Mouse (Mus musculus) E14TG2a.4 (cell line): Measurements from ENCODE around the gene Serpina3b.

Experiments used
- CTCF ChIP-seq: conservative IDR thresholded peaks from 2 replicates; pipeline ENCODE4 v1.5.1; 2014; ENCODE audit warnings: low read length
- NANOG ChIP-seq: IDR thresholded peaks from 2 replicates; pipeline ENCODE4 v1.6.1; 2014; ENCODE audit warnings: borderline replicate concordance, low read length, mixed read lengths

GRCm38 (mm10) chr12:104143286-104143685 is 15.5 kb downstream of the Serpina3b start:
- no peak for TF ChIP-seq CTCF
- TF ChIP-seq NANOG = no peak
